Mouse (Mus musculus) forebrain, embryonic 14.5 days (tissue): ENCODE data around the gene Ube2j2. TPM values are rescaled to one million over a fixed set of nuclear protein-coding genes. Genes with fewer than 3 reads are reported as not detected.

Experiments
- ATAC-seq: fragments of 200-750 bp; cut with Nextera tagmentation; 2 replicates; pipeline ENCODE4 v1.8.0; 2017; ENCODE audit warnings: mild to moderate bottlenecking, moderate library complexity
- DNase-seq: peaks from one replicate; pipeline ENCODE4 v3.0.0-alpha.2; 2015; ENCODE audit warnings: low spot score
- H3K27ac ChIP-seq: fragments of 300-500 bp; sonication (generic); 2 replicates; pipeline ENCODE4 v1.5.1; 2014; ENCODE audit warnings: low read depth, mild to moderate bottlenecking, control low read depth, low read length, moderate library complexity
- H3K27me3 ChIP-seq: fragments of 300-500 bp; sonication (generic); replicated peaks from 2 replicates; pipeline ENCODE4 v1.6.1; 2014; ENCODE audit warnings: low read length, control low read depth, mixed read lengths; ENCODE audit not compliant: control insufficient read depth, insufficient read depth
- H3K36me3 ChIP-seq: fragments of 300-500 bp; sonication (generic); 2 replicates; pipeline ENCODE4 v1.6.1; 2014; ENCODE audit warnings: low read length, control low read depth; ENCODE audit not compliant: control insufficient read depth, insufficient read depth
- H3K4me1 ChIP-seq: fragments of 300-500 bp; sonication (generic); 2 replicates; pipeline ENCODE4 v1.6.1; 2014; ENCODE audit warnings: antibody characterized with exemption, low read length, control low read depth; ENCODE audit not compliant: control insufficient read depth, insufficient read depth
- H3K4me2 ChIP-seq: fragments of 300-500 bp; sonication (generic); 2 replicates; pipeline ENCODE4 v1.6.1; 2014; ENCODE audit warnings: mild to moderate bottlenecking, control low read depth, low read length
- H3K4me3 ChIP-seq: fragments of 300-500 bp; sonication (generic); 2 replicates; pipeline ENCODE4 v1.5.1; 2014; ENCODE audit warnings: low read depth, low read length, control low read depth
- H3K9ac ChIP-seq: fragments of 300-500 bp; sonication (generic); 2 replicates; pipeline ENCODE4 v1.6.1; 2014; ENCODE audit warnings: mild to moderate bottlenecking, low read length, control low read depth, moderate library complexity
- H3K9me3 ChIP-seq: fragments of 300-500 bp; sonication (generic); replicated peaks from 2 replicates; pipeline ENCODE4 v1.6.1; 2016; ENCODE audit warnings: low read length, control low read depth, mixed read lengths; ENCODE audit not compliant: control insufficient read depth
- WGBS: fragments of 180-500 bp; shearing (Covaris S2); extraction: QIAGEN DNeasy Blood & Tissue Kit; methylation state at CpG from one replicate; pipeline ENCODE4 v1.1.7; 2014; 5-methylcytosine and 5-hydroxymethylcytosine counted together
- microRNA-seq: library from miRNA; unstranded; fragments of <30 nt; microRNA quantifications from one replicate; pipeline ENCODE4, GENCODE M21; 2016
- polyA plus RNA-seq: library from polyadenylated mRNA; unstranded; fragments of >200 nt; fragmentation: Nextera tagmentation; extraction: Ambion mirVana; gene quantifications from 2 replicates; pipeline ENCODE4 v1.2.1, GENCODE M21; 2014

Gene Ube2j2
- polyA plus RNA-seq, 1 experiment from 2014 or later = 137 TPM

DNA sequence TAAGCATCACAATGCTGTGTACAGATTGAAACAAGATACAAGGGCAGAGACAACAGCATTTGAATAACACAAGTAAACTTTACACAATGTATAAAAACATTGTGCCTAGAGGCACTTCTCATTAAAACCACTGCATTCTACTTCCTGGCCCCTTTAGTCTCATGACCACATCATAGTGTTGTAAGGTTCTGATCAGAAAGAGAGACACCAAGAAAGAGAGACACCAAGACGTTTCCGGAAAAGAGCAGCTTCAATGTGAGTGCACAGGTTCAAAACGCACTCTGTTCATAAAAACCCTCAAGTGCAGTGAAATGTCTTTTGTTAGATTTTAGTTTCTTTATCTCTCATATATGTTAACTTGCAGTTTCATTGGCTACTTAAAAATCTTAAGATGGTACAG lies 60.5 kb downstream of the Ube2j2 start:
- WGBS = 92% methylated on average over 3 of the region's 3 CpGs
- peaks cover 90% of the 10 kb centered on the region for H3K36me3 ChIP-seq
- DNase-seq (no peak), ATAC-seq (no peak)
- no peak overlapping the region for H3K4me3 ChIP-seq
- H3K4me2 ChIP-seq = no peak overlapping the region
- H3K9ac ChIP-seq = no peak overlapping the region
- no peak overlapping the region for H3K27ac ChIP-seq
- H3K27me3 ChIP-seq = no peaks in the 10 kb centered on the region
- H3K4me1 ChIP-seq = no peaks in the 10 kb centered on the region
- no peaks in the 10 kb centered on the region for H3K9me3 ChIP-seq

- ATAC-seq (no peak), DNase-seq (no peak)
- H3K36me3 ChIP-seq = peaks cover 94% of the 10 kb centered on the region
- H3K27me3 ChIP-seq = no peaks in the 10 kb centered on the region
- no peak overlapping the region for H3K27ac ChIP-seq
- H3K4me3 ChIP-seq = no peak overlapping the region
- no peaks in the 10 kb centered on the region for H3K9me3 ChIP-seq
- H3K4me2 ChIP-seq = no peak overlapping the region
- WGBS = 95% methylated on average over 4 of the region's 4 CpGs
- no peaks in the 10 kb centered on the region for H3K4me1 ChIP-seq
- H3K9ac ChIP-seq = no peak overlapping the region
Measured at GRCm38 (mm10) chr4:156008369-156008768, 64.7 kb downstream of the Ube2j2 start.

Small RNA genes within 50 kb of the gene (microRNA-seq; reads per million reads assigned to microRNA genes)
- gene Gm22991 = not detected

Other genes with a start within 250 kb of the Ube2j2 start
- gene Fndc10, start 249.5 kb upstream of the Ube2j2 start, polyA plus RNA-seq = 3.2 and 3.8 TPM in 2 replicates
- gene Ssu72, start 239.0 kb upstream of the Ube2j2 start, polyA plus RNA-seq = 153 and 179 TPM in 2 replicates
- 3.4 and 3.5 TPM in 2 replicates for gene Tmem240, start 209.0 kb upstream of the Ube2j2 start, polyA plus RNA-seq
- gene Atad3a, start 182.7 kb upstream of the Ube2j2 start, polyA plus RNA-seq = 62.0 and 70.0 TPM in 2 replicates
- gene Vwa1, start 169.1 kb upstream of the Ube2j2 start, polyA plus RNA-seq = 21.8 and 24.6 TPM in 2 replicates
- 0.12 and 0.25 TPM in 2 replicates for gene Tmem88b, start 158.0 kb upstream of the Ube2j2 start, polyA plus RNA-seq
- not detected in 2 replicates for gene Ankrd65, start 153.4 kb upstream of the Ube2j2 start, polyA plus RNA-seq
- 274 and 313 TPM in 2 replicates for gene Mrpl20, start 141.0 kb upstream of the Ube2j2 start, polyA plus RNA-seq
- gene Ccnl2, start 131.3 kb upstream of the Ube2j2 start, polyA plus RNA-seq = 119 and 144 TPM in 2 replicates
- 120 and 135 TPM in 2 replicates for gene Aurkaip1, start 112.6 kb upstream of the Ube2j2 start, polyA plus RNA-seq
- gene Mxra8, start 104.2 kb upstream of the Ube2j2 start, polyA plus RNA-seq = 15.6 and 22.1 TPM in 2 replicates
- gene Dvl1, start 96.4 kb upstream of the Ube2j2 start, polyA plus RNA-seq = 10.8 and 12.4 TPM in 2 replicates
- 0.46 and 0.61 TPM in 2 replicates for gene Tas1r3, start 80.5 kb upstream of the Ube2j2 start, polyA plus RNA-seq
- 28.3 and 29.5 TPM in 2 replicates for gene Cptp, start 74.4 kb upstream of the Ube2j2 start, polyA plus RNA-seq
- gene Ints11, start 74.3 kb upstream of the Ube2j2 start, polyA plus RNA-seq = 94.6 and 102 TPM in 2 replicates
- gene Pusl1, start 52.0 kb upstream of the Ube2j2 start, polyA plus RNA-seq = 46.5 and 52.8 TPM in 2 replicates
- 60.5 and 77.0 TPM in 2 replicates for gene Acap3, start 52.0 kb upstream of the Ube2j2 start, polyA plus RNA-seq
- gene C1qtnf12, start 18.5 kb downstream of the Ube2j2 start, polyA plus RNA-seq = 8.0 and 11.3 TPM in 2 replicates
- gene B3galt6, start 48.8 kb downstream of the Ube2j2 start, polyA plus RNA-seq = 27.6 and 29.6 TPM in 2 replicates
- 124 and 127 TPM in 2 replicates for gene Sdf4, start 49.0 kb downstream of the Ube2j2 start, polyA plus RNA-seq
- 0.43 and 0.60 TPM in 2 replicates for gene Tnfrsf4, start 70.0 kb downstream of the Ube2j2 start, polyA plus RNA-seq
- gene Tnfrsf18, start 82.3 kb downstream of the Ube2j2 start, polyA plus RNA-seq = 0.40 and 0.53 TPM in 2 replicates
- gene Ttll10, start 115.6 kb downstream of the Ube2j2 start, polyA plus RNA-seq = not detected in 2 replicates
- 29.0 and 34.3 TPM in 2 replicates for gene 9430015G10Rik, start 166.2 kb downstream of the Ube2j2 start, polyA plus RNA-seq
- 0.41 and 0.59 TPM in 2 replicates for gene Rnf223, start 186.7 kb downstream of the Ube2j2 start, polyA plus RNA-seq